Mouse (Mus musculus) MEL (cell line): ENCODE data around the gene Pxmp4. TPM values are rescaled to one million over a fixed set of nuclear protein-coding genes. Genes with fewer than 3 reads are reported as not detected.

ENCODE experiments used
- DNase-seq: peaks from one replicate; pipeline ENCODE4 v3.0.0; 2011; ENCODE audit warnings: low read depth, low spot score
- H3K27ac ChIP-seq: 2 replicates; pipeline ENCODE4 v1.5.1; 2012; ENCODE audit warnings: low read depth, mild to moderate bottlenecking, control low read depth, low read length, moderate library complexity; ENCODE audit not compliant: control insufficient read depth
- H3K27me3 ChIP-seq, 2 experiments: fragments of 150-350 bp in 1 of 2; sonication (generic) in 1 of 2; 2 replicates each; pipeline ENCODE4 v1.6.1; 2012; ENCODE audit warnings: low read length in 2 of 2, mild to moderate bottlenecking in 2 of 2, improper control_type of control experiment in 1 of 2, moderate library complexity in 1 of 2; ENCODE audit not compliant: insufficient read depth in 2 of 2, control insufficient read depth in 1 of 2
- H3K36me3 ChIP-seq, 2 experiments: 2 replicates each; pipeline ENCODE4 v1.6.1; 2012 to 2014; ENCODE audit warnings: low read length in 2 of 2, improper control_type of control experiment in 1 of 2, inconsistent platforms in 1 of 2, mild to moderate bottlenecking in 1 of 2; ENCODE audit not compliant: insufficient read depth in 2 of 2, control insufficient read depth in 1 of 2
- H3K4me1 ChIP-seq, 2 experiments: fragments of 150-350 bp in 1 of 2; sonication (generic) in 1 of 2; 2 replicates each; pipeline ENCODE4 v1.6.1; 2012; ENCODE audit warnings: low read length in 2 of 2, improper control_type of control experiment in 1 of 2, mild to moderate bottlenecking in 1 of 2; ENCODE audit not compliant: insufficient read depth in 2 of 2, control insufficient read depth in 1 of 2
- H3K4me3 ChIP-seq, 2 experiments: fragments of 150-350 bp in 1 of 2; sonication (generic) in 1 of 2; 2 replicates each; pipeline ENCODE4 v1.5.1; 2012; ENCODE audit warnings: low read depth in 2 of 2, low read length in 2 of 2, mild to moderate bottlenecking in 2 of 2, moderate library complexity in 2 of 2, control low read depth in 1 of 2, improper control_type of control experiment in 1 of 2; ENCODE audit not compliant: control insufficient read depth in 1 of 2, insufficient read depth in 1 of 2
- H3K79me2 ChIP-seq: 2 replicates; pipeline ENCODE4 v1.6.1; 2012; ENCODE audit warnings: mild to moderate bottlenecking, low read length, moderate library complexity; ENCODE audit not compliant: control insufficient read depth, poor library complexity, insufficient read depth
- H3K9ac ChIP-seq: 2 replicates; pipeline ENCODE4 v1.6.1; 2012; ENCODE audit warnings: low read depth, mild to moderate bottlenecking, control low read depth, low read length, moderate library complexity; ENCODE audit not compliant: control insufficient read depth, poor library complexity, severe bottlenecking
- H3K9me3 ChIP-seq: fragments of 150-350 bp; sonication (generic); replicated peaks from 2 replicates; pipeline ENCODE4 v1.6.1; 2012; ENCODE audit warnings: mild to moderate bottlenecking, low read length, improper control_type of control experiment, moderate library complexity; ENCODE audit not compliant: insufficient read depth
- BHLHE40 ChIP-seq: IDR thresholded peaks from 2 replicates; pipeline ENCODE4 v1.6.1; 2012; ENCODE audit warnings: low read depth, mild to moderate bottlenecking, inconsistent platforms, low read length, improper control_type of control experiment, borderline replicate concordance
- CHD2 ChIP-seq: IDR thresholded peaks from 2 replicates; pipeline ENCODE4 v1.6.1; 2011; ENCODE audit warnings: low read length, improper control_type of control experiment
- CTCF ChIP-seq, 3 experiments: IDR thresholded peaks in 2 of 3; conservative IDR thresholded peaks in 1 of 3; 2 replicates each; pipeline ENCODE4 v1.5.1; 2011 to 2012; ENCODE audit warnings: low read length in 3 of 3, low read depth in 2 of 3, mild to moderate bottlenecking in 2 of 3, improper control_type of control experiment in 1 of 3, inconsistent platforms in 1 of 3, mixed read lengths in 1 of 3, moderate library complexity in 1 of 3; ENCODE audit not compliant: control insufficient read depth in 1 of 3, insufficient read depth in 1 of 3, poor library complexity in 1 of 3, severe bottlenecking in 1 of 3
- E2F4 ChIP-seq: IDR thresholded peaks from 2 replicates; pipeline ENCODE4 v1.6.1; 2011; ENCODE audit warnings: low read depth, low read length, improper control_type of control experiment, borderline replicate concordance
- EP300 ChIP-seq, 2 experiments: IDR thresholded peaks; 2 replicates each; pipeline ENCODE4 v1.6.1; 2011; ENCODE audit warnings: improper control_type of control experiment in 2 of 2, low read length in 2 of 2, low read depth in 1 of 2, mild to moderate bottlenecking in 1 of 2
- HCFC1 ChIP-seq: IDR thresholded peaks from 2 replicates; pipeline ENCODE4 v1.6.1; 2012; ENCODE audit warnings: low read depth, mild to moderate bottlenecking, inconsistent platforms, low read length, improper control_type of control experiment, moderate library complexity
- JUND ChIP-seq: IDR thresholded peaks from 2 replicates; pipeline ENCODE4 v1.6.1; 2011; ENCODE audit warnings: low read depth, mild to moderate bottlenecking, improper control_type of control experiment, low read length
- KAT2A ChIP-seq: conservative IDR thresholded peaks from 2 replicates; pipeline ENCODE4 v1.6.1; 2012; ENCODE audit warnings: low read depth, low read length, improper control_type of control experiment, inconsistent platforms
- MAFK ChIP-seq: IDR thresholded peaks from 2 replicates; pipeline ENCODE4 v1.6.1; 2011; ENCODE audit warnings: low read depth, mild to moderate bottlenecking, low read length, improper control_type of control experiment, borderline replicate concordance
- MAX ChIP-seq: IDR thresholded peaks from 2 replicates; pipeline ENCODE4 v1.6.1; 2011; ENCODE audit warnings: low read length, improper control_type of control experiment
- MYB ChIP-seq: IDR thresholded peaks from 2 replicates; pipeline ENCODE4 v1.6.1; 2011; ENCODE audit warnings: mild to moderate bottlenecking, low read depth, low read length, improper control_type of control experiment
- MYC ChIP-seq: IDR thresholded peaks from 2 replicates; pipeline ENCODE4 v1.6.1; 2011; ENCODE audit warnings: low read depth, mild to moderate bottlenecking, low read length, improper control_type of control experiment, moderate library complexity
- SIN3A ChIP-seq: IDR thresholded peaks from 2 replicates; pipeline ENCODE4 v1.6.1; 2012; ENCODE audit warnings: low read length, improper control_type of control experiment, inconsistent platforms
- UBTF ChIP-seq: IDR thresholded peaks from 2 replicates; pipeline ENCODE4 v1.6.1; 2012; ENCODE audit warnings: low read depth, mild to moderate bottlenecking, inconsistent platforms, low read length, improper control_type of control experiment, moderate library complexity, borderline replicate concordance; ENCODE audit not compliant: insufficient read depth
- USF2 ChIP-seq, 2 experiments: IDR thresholded peaks; 2 replicates each; pipeline ENCODE4 v1.6.1; 2011 to 2012; ENCODE audit warnings: improper control_type of control experiment in 2 of 2, low read length in 2 of 2, borderline replicate concordance in 1 of 2, inconsistent platforms in 1 of 2, low read depth in 1 of 2, mild to moderate bottlenecking in 1 of 2; ENCODE audit not compliant: insufficient read depth in 1 of 2
- ZKSCAN1 ChIP-seq: IDR thresholded peaks from 2 replicates; pipeline ENCODE4 v1.6.1; 2012; ENCODE audit warnings: low read depth, mild to moderate bottlenecking, inconsistent platforms, low read length, improper control_type of control experiment, moderate library complexity
- ZMIZ1 ChIP-seq: IDR thresholded peaks from 2 replicates; pipeline ENCODE4 v1.6.1; 2012; ENCODE audit warnings: low read depth, mild to moderate bottlenecking, inconsistent platforms, low read length, improper control_type of control experiment, moderate library complexity
- polyA plus RNA-seq, 2 experiments: library from polyadenylated mRNA; stranded (reverse) in 1 of 2; unstranded in 1 of 2; fragments of >175 nt in 1 of 2; fragments of >200 nt in 1 of 2; gene quantifications; 2 replicates each; pipeline versions ENCODE4 v1.2.1 to v1.2.4; 2012; ENCODE audit warnings: low replicate concordance in 2 of 2, low read depth in 1 of 2; ENCODE audit not compliant: insufficient read length in 2 of 2, insufficient read depth in 1 of 2, missing spikeins in 1 of 2
- total RNA-seq: library from RNA; depleted of rRNA; stranded (reverse); fragments of 300-350 nt; gene quantifications from 2 replicates; pipeline ENCODE4 v1.2.3, GENCODE M21; 2012

Pxmp4 gene
- total and polyA plus RNA-seq, 3 experiments = 5.9 to 12.2 TPM; not detected in 1

- no peaks in the 10 kb centered on the region; a peak in 1 of 4 replicates for H3K36me3 ChIP-seq
- H3K27ac ChIP-seq = no peak overlapping the region
- no peak for DNase-seq
- no peaks in the 10 kb centered on the region for H3K79me2 ChIP-seq
- H3K9ac ChIP-seq = no peak overlapping the region
- H3K4me3 ChIP-seq = no peak overlapping the region
- H3K4me1 ChIP-seq = no peaks in the 10 kb centered on the region
- TF ChIP-seq CTCF (IDR thresholded peaks at IDR 0.05 in 2 of 3, conservative IDR thresholded peaks at IDR 0.05 in 1 of 3; ENCODE audit: control insufficient read depth in 1 of 3, insufficient read depth in 1 of 3, low read depth in 2 of 3, low read length in 3 of 3, poor library complexity in 1 of 3, severe bottlenecking in 1 of 3) = no peak
- no peak for TF ChIP-seq E2F4
- no peak for TF ChIP-seq KAT2A
- no peak for TF ChIP-seq MAFK
- no peak for TF ChIP-seq MAX
- no peak for TF ChIP-seq ZKSCAN1
- TF ChIP-seq HCFC1 = no peak
- no peak for TF ChIP-seq MYC
- no peak for TF ChIP-seq ZMIZ1
- no peak for TF ChIP-seq USF2 (IDR thresholded peaks at IDR 0.05; ENCODE audit: borderline replicate concordance in 1 of 2, insufficient read depth in 1 of 2, low read depth in 1 of 2, low read length in 2 of 2)
- no peak for TF ChIP-seq JUND
- TF ChIP-seq MYB = no peak
- TF ChIP-seq BHLHE40 = no peak
- H3K9me3 ChIP-seq = no peaks in the 10 kb centered on the region
- H3K27me3 ChIP-seq = no peaks in the 10 kb centered on the region
Observed at GRCm38 (mm10) chr2:154549886-154550189, 53.7 kb downstream of the Pxmp4 start.

DNA sequence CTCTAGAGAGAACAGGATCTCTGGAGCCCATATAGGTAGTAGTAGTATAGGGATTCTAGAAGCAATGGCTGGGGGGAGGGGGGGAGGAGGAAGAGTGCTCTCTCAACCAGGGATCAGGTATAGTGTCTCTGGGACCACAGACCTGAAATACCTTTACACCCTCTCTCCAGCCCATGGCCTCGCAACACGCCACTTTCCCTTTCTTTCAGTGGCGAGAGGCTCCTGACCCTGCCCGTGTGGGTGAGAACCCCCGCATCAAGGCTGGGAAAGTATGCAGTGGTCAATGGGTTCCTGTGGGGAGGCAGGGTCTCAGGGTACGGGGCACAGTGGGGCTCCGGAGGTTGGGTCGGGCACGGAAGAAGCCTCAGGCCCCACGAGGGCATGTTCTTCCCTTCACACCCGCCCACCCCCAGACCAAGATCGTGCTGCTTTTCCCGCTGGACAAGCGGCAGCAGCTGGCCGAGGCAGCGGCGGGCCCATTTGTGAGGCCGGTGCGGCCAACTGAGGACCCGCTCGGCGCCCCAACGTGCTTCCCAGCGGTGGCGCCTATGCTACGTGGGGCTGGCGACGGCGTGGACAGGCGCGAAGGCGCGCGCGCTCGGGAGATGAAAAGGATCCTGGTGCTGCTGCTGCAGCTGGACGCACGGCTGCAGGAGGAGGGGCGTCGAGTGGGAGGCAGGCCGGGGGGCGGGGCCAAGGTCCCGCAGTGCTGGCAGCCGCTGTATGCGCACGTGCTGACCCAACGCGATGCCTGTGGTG lies 54.2 kb downstream of the Pxmp4 start:
- no peak for DNase-seq
- Histone ChIP-seq H3K27me3 (no peaks in the 10 kb centered on the region), H3K79me2 (no peaks in the 10 kb centered on the region), H3K9me3 (no peaks in the 10 kb centered on the region), H3K36me3 (no peaks in the 10 kb centered on the region; a peak in 1 of 4 replicates), H3K27ac (no peak overlapping the region), H3K4me3 (no peak overlapping the region), H3K9ac (no peak overlapping the region), H3K4me1 (no peaks in the 10 kb centered on the region)
- TF ChIP-seq USF2 (IDR thresholded peaks at IDR 0.05; ENCODE audit: borderline replicate concordance in 1 of 2, insufficient read depth in 1 of 2, low read depth in 1 of 2, low read length in 2 of 2) = no peak
- TF ChIP-seq BHLHE40 = no peak
- TF ChIP-seq CHD2 = no peak
- no peak for TF ChIP-seq SIN3A
- TF ChIP-seq UBTF = no peak
- TF ChIP-seq MYB = no peak
- no peak for TF ChIP-seq HCFC1
- TF ChIP-seq EP300 (IDR thresholded peaks at IDR 0.05; ENCODE audit: low read depth in 1 of 2, low read length in 2 of 2) = no peak
